Mouse (Mus musculus): Measurements from ENCODE around the gene Cavin1.

Cavin1 gene

GRCm38 (mm10) chr11:100981236-100981635 lies 10.5 kb upstream of the Cavin1 start:
- DNase-seq (ENCODE audit: low read depth), result no peak

DNA sequence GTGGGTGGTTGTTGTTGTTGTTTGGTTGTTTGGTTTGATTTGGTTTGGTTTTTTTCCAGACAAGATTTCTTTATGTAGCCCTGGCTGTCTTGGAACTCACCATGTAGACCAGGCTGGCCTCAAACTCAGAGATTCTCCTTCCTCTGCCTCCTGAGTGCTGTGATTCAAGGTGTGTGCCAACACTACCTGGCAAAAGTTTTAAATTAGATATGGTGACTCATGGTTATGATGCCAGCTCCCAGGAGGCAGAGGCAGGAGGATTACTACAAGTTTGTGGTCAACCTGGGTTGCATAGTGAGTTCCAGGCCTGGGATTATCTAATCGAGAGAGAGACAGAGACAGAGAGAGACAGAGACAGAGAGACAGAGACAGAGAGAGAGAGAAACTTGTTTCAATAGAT lies 9.8 kb upstream of the Cavin1 start:
- no peak for DNase-seq (ENCODE audit: low read depth)

DNA sequence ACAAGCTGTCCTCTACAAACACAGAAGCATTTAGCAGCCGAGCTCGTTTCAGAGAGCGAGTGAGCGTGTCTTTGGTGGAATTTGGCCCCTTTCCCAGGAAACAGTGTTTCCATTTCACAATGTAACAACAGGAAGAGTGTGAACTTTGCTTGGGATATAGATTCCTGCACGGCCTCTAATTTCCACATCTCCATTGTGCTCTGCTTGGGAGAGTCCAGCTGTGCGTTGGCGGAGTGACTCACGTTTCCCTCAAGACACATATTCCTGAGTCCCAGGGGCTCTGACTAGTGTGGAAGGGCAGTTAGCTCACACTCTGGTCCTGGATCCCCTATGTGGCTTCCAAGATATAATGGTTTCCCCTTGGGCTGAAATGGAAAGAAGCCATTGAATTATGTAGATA lies 9.2 kb upstream of the Cavin1 start:
- DNase-seq (ENCODE audit: low read depth), result no peak

- DNase-seq (ENCODE audit: low read depth), result no peak
Measured at GRCm38 (mm10) chr11:100975241-100975640, 4.6 kb upstream of the Cavin1 start.

GRCm38 (mm10) chr11:100974381-100974970 lies 3.8 kb upstream of the Cavin1 start:
- DNase-seq (ENCODE audit: low read depth), result peak; percentile 86

GRCm38 (mm10) chr11:100973245-100973644 lies 2.6 kb upstream of the Cavin1 start:
- no peak for DNase-seq (ENCODE audit: low read depth)

GRCm38 (mm10) chr11:100971455-100971854 lies 768 bp upstream of the Cavin1 start:
- no peak for DNase-seq (ENCODE audit: low read depth)

DNA sequence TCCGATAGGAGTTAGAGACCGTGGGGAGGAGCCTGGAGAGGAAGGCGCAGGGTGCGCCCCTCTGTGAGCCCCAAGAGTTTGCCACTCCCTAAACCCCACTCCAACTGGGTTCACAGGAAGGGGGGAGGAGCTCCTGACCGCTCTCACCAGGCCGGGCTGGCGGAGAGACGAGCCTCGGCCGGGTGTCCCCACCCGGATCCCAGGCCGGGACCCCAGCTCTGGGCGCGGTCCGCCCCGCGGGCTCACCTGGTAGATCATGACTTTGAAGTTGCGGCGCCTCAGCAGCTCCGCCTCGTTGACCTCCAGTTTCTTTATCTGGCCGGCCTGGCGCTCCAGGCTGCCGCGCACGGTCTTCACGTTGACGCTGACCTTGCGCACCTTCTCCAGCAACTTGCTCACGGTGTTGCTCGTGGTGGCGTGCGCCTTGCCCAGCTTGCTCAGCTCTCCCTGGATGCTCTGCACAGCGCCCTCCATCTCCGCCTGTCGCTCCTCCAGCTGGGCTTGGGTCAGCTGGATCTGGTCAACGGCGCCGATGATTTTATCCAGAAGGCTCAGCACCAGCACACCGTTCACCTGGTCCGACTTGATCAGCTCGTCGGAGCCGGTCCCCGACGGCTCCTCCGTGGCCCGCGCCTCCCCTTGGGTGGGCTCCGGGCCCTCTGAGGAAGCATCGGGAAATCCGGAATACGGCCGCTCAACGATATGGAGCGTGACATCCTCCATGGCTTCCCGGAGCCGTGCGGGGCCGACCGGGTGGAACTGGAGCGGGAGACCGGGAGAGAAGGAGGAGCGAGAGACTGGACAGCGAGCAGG lies 737 bp downstream of the Cavin1 start:
- DNase-seq (ENCODE audit: low read depth), result no peak

GRCm38 (mm10) chr11:100969189-100969743 lies 1.4 kb downstream of the Cavin1 start:
- DNase-seq (ENCODE audit: low read depth), result no peak

GRCm38 (mm10) chr11:100968501-100968900 lies 2.2 kb downstream of the Cavin1 start:
- DNase-seq (ENCODE audit: low read depth), result no peak

- DNase-seq (ENCODE audit: low read depth), result no peak
Measured at GRCm38 (mm10) chr11:100967881-100968420, 2.7 kb downstream of the Cavin1 start.

GRCm38 (mm10) chr11:100967376-100967775 lies 3.3 kb downstream of the Cavin1 start:
- DNase-seq (ENCODE audit: low read depth), result no peak

DNA sequence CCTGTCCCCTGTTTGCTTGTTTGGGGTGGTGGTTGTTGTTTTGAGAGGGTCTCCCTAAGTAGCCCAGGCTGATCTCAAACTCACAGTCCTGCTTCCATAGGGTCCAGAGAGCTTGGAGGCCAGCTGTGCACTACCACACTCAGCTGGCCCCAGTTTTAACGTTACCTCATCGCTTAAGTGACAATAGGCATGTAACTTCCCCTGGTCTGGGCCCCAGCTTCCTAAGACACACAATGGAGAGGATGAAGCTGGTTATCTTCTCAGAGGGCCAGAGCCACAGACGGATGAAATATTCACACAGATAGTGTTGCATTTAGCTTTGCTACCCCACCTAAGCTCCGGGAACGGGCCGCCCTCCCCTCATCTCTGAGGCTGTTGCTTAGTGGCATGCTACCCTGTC lies 4.9 kb downstream of the Cavin1 start:
- no peak for DNase-seq (ENCODE audit: low read depth)

- DNase-seq (ENCODE audit: low read depth), result no peak
Measured at GRCm38 (mm10) chr11:100964901-100965542, 5.7 kb downstream of the Cavin1 start.

DNA sequence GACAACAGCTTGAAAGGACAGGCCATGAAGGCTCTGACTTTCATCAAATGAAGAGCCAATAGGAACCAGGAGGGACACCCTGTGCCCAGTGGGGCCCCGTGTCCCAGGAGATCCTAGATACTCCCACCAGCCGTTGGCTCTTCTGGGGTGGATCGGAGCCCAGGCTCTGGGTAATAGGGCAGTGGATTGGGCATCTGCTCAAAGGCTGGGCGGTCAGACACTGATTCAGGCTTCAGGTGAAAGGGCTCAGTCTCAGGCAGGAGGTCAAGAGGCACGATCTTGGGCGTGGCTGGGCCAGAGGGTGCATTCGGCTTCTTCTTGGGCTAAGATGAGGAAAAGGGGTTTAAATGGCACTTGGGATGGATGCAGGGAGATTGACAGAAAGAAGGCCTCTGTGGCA lies 6.5 kb downstream of the Cavin1 start:
- no peak for DNase-seq (ENCODE audit: low read depth)

- no peak for DNase-seq (ENCODE audit: low read depth)
Measured at GRCm38 (mm10) chr11:100963647-100964046, 7.0 kb downstream of the Cavin1 start.

DNA sequence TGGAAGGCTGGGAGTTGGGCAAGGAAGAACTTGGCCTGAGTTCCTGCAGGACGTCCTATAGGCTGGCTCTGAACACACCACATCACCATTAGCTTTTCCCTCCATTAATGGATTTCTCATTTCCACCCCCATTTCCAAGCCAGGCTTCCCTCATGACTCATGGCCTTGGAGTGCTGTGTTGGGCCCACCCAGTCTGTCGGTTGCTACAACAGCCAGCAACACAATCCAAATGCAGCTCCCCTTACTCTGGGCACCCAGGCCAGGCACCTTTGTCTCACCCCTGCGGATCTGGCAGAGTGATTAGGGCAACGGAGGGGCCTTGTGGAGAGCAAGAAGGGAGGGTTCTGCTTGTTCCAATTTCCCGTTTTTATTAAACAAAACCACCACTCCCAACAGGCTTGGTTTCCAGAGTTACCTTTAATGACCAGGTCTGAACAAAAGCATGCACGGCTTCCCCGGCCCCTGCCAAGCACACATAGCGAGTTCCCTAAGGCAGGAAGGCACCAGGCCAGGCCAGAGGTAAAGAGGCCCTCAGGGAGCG lies 8.2 kb downstream of the Cavin1 start:
- DNase-seq (ENCODE audit: low read depth), result no peak

GRCm38 (mm10) chr11:100960540-100960939 lies 10.1 kb downstream of the Cavin1 start:
- DNase-seq (ENCODE audit: low read depth), result peak; percentile 66

- DNase-seq (ENCODE audit: low read depth), result no peak
Measured at GRCm38 (mm10) chr11:100959826-100960225, 10.9 kb downstream of the Cavin1 start.

DNA sequence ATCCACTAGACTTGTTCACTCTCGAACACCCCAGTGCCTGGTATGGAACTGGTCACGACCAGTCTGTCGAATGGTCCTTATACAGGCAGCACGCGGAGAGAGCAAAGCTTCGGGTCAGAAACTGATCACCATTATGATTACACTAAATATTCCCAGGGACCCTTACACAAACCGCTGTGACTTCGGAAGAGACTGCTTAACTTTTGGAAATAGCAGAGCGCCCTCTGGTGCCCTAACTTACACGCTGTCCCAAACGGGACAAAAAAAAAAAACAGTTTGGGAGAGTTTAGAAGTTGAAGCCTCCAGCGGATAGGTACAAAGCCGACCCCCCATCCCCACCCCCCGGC lies 11.2 kb downstream of the Cavin1 start:
- peak; percentile 80 for DNase-seq (ENCODE audit: low read depth)

GRCm38 (mm10) chr11:100958613-100959463 lies 11.8 kb downstream of the Cavin1 start:
- DNase-seq (ENCODE audit: low read depth), result no peak
